14 mouse cellular contexts compared by ENCODE assay signal in the genomic region with DNA sequence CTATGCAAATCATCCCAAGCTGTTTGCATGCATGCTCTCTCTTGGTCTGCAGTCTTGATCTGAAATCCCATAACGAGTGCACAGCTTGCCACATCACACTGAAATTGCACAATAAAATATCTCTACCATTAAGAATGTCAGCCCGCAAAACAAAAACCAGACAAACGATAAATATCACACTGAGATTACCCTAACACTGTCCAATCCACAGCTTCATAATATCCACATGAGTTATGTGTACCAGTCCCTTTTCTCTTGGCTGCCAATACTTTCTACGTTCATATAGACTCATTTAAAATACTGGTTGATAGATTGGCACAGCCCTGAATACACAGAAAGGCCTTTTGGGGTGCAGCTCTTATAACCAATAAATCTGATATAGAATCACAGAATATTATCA.
"Had no signal": no experiment of that assay in that cellular context is flagged by ENCODE, and none has a peak within 500 bp of the region (broad histone marks: within the 10 kb centered on the region; RNA-seq: fewer than 3 reads in every experiment).

No protein-coding gene starts in this region.

- H3K4me3 ChIP-seq: stomach, embryonic 15.5 days had no signal

- H3K36me3 ChIP-seq: stomach, embryonic 15.5 days had no signal

- DNase-seq: retina, postnatal 1 day; right cerebral cortex, adult 18-20 months; right cerebral cortex, postnatal 14 days; right cerebral cortex, postnatal 25 days; right cerebral cortex, postnatal 4 days; spleen, adult 18-20 months; thymus, adult 18-20 months; thymus, adult 2 months; thymus, postnatal 14 days; thymus, postnatal 25 days; thymus, postnatal 36 days; thymus, postnatal 4 days had no signal

- H3K4me1 ChIP-seq: stomach, embryonic 15.5 days had no signal

- H3K9me3 ChIP-seq: stomach, embryonic 15.5 days had no signal

- H3K9ac ChIP-seq: stomach, embryonic 15.5 days had no signal

- H3K4me2 ChIP-seq: stomach, embryonic 15.5 days had no signal

- H3K27me3 ChIP-seq: stomach, embryonic 15.5 days had no signal

- H3K27ac ChIP-seq: stomach, embryonic 15.5 days; stomach, postnatal 0 days had no signal
